Mouse (Mus musculus): ENCODE measurements around the gene Fam69a.
"Not testable (repeated sequence)": the region's sequence is repeated elsewhere in the genome, so short reads cannot be mapped to it uniquely, and the experiment has no call there.

Gene Fam69a

GRCm38 (mm10) chr5:107986967-107987834, at the start of gene Fam69a:
TSS of gene Fam69a (minus strand) at chr5:107987085.
- in situ Hi-C loops (cut with MboI): loop anchor here (5.0 kb wide), 1 partner anchor 65 kb away; no protein-coding TSS in a partner anchor

GRCm38 (mm10) chr5:108035523-108035922, 48.6 kb upstream of the Fam69a start:
- in situ Hi-C loops (cut with MboI): no loop called here

GRCm38 (mm10) chr5:108034194-108034593, 47.3 kb upstream of the Fam69a start:
- in situ Hi-C loops (cut with MboI): no loop called here

- in situ Hi-C loops (cut with MboI): no loop called here
Observed at GRCm38 (mm10) chr5:108031267-108031666, 44.4 kb upstream of the Fam69a start.

- in situ Hi-C loops (cut with MboI): no loop called here
Observed at GRCm38 (mm10) chr5:108029968-108030367, 43.1 kb upstream of the Fam69a start.

- in situ Hi-C loops (cut with MboI): not testable (repeated sequence)
Observed at GRCm38 (mm10) chr5:108028797-108029536, 42.1 kb upstream of the Fam69a start.

- in situ Hi-C loops (cut with MboI): no loop called here
Observed at GRCm38 (mm10) chr5:108028230-108028629, 41.3 kb upstream of the Fam69a start.

- in situ Hi-C loops (cut with MboI): no loop called here
Observed at GRCm38 (mm10) chr5:108021346-108021745, 34.5 kb upstream of the Fam69a start.

GRCm38 (mm10) chr5:108019367-108019766, 32.5 kb upstream of the Fam69a start:
- in situ Hi-C loops (cut with MboI): no loop called here

GRCm38 (mm10) chr5:108017232-108017631, 30.3 kb upstream of the Fam69a start:
- in situ Hi-C loops (cut with MboI): no loop called here

GRCm38 (mm10) chr5:108015422-108015821, 28.5 kb upstream of the Fam69a start:
- in situ Hi-C loops (cut with MboI): no loop called here

- in situ Hi-C loops (cut with MboI): no loop called here
Observed at GRCm38 (mm10) chr5:108014173-108014572, 27.3 kb upstream of the Fam69a start.

- in situ Hi-C loops (cut with MboI): no loop called here
Observed at GRCm38 (mm10) chr5:108009721-108010120, 22.8 kb upstream of the Fam69a start.

- in situ Hi-C loops (cut with MboI): no loop called here
Observed at GRCm38 (mm10) chr5:108005134-108005533, 18.2 kb upstream of the Fam69a start.

- in situ Hi-C loops (cut with MboI): no loop called here
Observed at GRCm38 (mm10) chr5:108002734-108003133, 15.8 kb upstream of the Fam69a start.

- in situ Hi-C loops (cut with MboI): no loop called here
Observed at GRCm38 (mm10) chr5:108000776-108001548, 14.1 kb upstream of the Fam69a start.

- in situ Hi-C loops (cut with MboI): no loop called here
Observed at GRCm38 (mm10) chr5:107997717-107998116, 10.8 kb upstream of the Fam69a start.

- in situ Hi-C loops (cut with MboI): no loop called here
Observed at GRCm38 (mm10) chr5:107995936-107996335, 9.1 kb upstream of the Fam69a start.

GRCm38 (mm10) chr5:107987835-107988251, 958 bp upstream of the Fam69a start:
- in situ Hi-C loops (cut with MboI): loop anchor here (5.0 kb wide), 1 partner anchor 66 kb away; no protein-coding TSS in a partner anchor

GRCm38 (mm10) chr5:107986255-107986966, 474 bp downstream of the Fam69a start:
- in situ Hi-C loops (cut with MboI): loop anchor here (5.0 kb wide), 1 partner anchor 64 kb away; no protein-coding TSS in a partner anchor

- in situ Hi-C loops (cut with MboI): no loop called here
Observed at GRCm38 (mm10) chr5:107983946-107984345, 2.9 kb downstream of the Fam69a start.

Data from mature B cell (primary cell).